Mouse (Mus musculus): ENCODE results near the gene Ddx31. TPM values are rescaled to one million over a fixed set of nuclear protein-coding genes. Genes with fewer than 3 reads are reported as not detected.

Gene Ddx31
- polyA plus RNA-seq (2012; fragmentation: generic; extraction: Trizol): 6.4 TPM

DNA sequence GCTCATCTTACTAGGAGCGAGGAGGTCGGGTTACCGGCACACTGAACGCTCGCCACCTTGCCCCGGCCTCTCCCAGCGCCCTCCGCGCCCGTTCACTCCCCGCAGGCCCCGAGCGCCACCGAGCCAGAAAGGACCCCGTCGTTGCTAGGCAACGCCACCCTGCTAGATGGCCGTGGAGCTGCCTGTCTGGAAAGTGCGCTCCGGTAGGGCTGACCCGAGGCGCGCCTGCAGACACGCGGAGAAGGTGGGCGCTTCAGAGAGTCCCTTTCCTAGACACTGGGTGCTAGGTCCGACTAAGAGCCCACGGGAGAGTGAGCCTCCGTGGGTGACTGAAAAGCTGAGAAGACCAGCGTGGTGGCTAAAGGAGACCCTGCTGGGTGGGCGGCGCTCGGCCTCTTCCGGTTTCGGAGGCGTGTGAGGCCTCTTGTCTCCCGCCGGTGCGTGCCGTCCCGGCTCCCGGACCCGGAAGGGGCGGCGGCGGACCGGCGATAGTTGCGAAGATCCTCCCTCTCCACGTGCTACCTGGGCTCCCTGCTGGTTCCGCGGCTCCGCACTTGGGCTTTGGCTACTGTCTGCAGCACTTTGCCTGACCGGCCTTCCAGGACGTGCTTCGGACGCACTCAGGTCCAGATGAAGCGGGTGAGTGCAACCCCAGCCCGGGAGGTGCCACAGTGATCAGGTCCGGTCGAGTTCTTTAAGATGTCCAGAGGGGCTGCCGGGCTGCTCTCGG lies at the start of gene Ddx31, which contains the start of gene Gtf3c4:
TSS of gene Ddx31 (plus strand) at position 185 of the 730 bp plus-strand sequence.
TSS of gene Gtf3c4 (minus strand) at position 139 of the 730 bp plus-strand sequence.
- H3K4me3 ChIP-seq: peak within 1 kb of the TSS; percentile 94
- peaks cover 72% of the 10 kb centered on the region for H3K79me2 ChIP-seq (ENCODE audit: control insufficient read depth, insufficient read depth)
- H3K36me3 ChIP-seq (ENCODE audit: control insufficient read depth, insufficient read depth): peaks cover 3% of the 10 kb centered on the region
- no peak for TF ChIP-seq CEBPB (IDR thresholded peaks at IDR 0.05; ENCODE audit: insufficient read depth, poor library complexity, severe bottlenecking)
- TF ChIP-seq POLR2AphosphoS2 (IDR thresholded peaks at IDR 0.05; ENCODE audit: insufficient read length, low read depth): peak; percentile 69
- TF ChIP-seq TCF12 (IDR thresholded peaks at IDR 0.05; ENCODE audit: insufficient read depth, poor library complexity, severe bottlenecking): no peak
- no peak for TF ChIP-seq SRF (IDR thresholded peaks at IDR 0.05; ENCODE audit: control insufficient read depth, insufficient read length, low read depth)
- TF ChIP-seq REST (IDR thresholded peaks at IDR 0.05; ENCODE audit: insufficient read depth, insufficient read length): no peak
- peak; percentile 98 for TF ChIP-seq MAX (IDR thresholded peaks at IDR 0.05; ENCODE audit: low read depth)
- peak; percentile 76 for TF ChIP-seq POLR2A (IDR thresholded peaks at IDR 0.05; ENCODE audit: insufficient read length, low read depth)
- peak in 1 of 3 experiments; percentile 2 for TF ChIP-seq MYOD1 (IDR thresholded peaks at IDR 0.05; ENCODE audit: control insufficient read depth in 1 of 3, insufficient read length in 2 of 3, low read depth in 2 of 3)
- peak within 1 kb of the TSS; percentile 77 for H3ac ChIP-seq (ENCODE audit: control insufficient read depth, insufficient read length)
- H3K4me2 ChIP-seq (ENCODE audit: low read depth): peak within 1 kb of the TSS; percentile 91
- H3K27me3 ChIP-seq (ENCODE audit: control insufficient read depth, insufficient read depth, insufficient read length): no peaks in the 10 kb centered on the region

DNA sequence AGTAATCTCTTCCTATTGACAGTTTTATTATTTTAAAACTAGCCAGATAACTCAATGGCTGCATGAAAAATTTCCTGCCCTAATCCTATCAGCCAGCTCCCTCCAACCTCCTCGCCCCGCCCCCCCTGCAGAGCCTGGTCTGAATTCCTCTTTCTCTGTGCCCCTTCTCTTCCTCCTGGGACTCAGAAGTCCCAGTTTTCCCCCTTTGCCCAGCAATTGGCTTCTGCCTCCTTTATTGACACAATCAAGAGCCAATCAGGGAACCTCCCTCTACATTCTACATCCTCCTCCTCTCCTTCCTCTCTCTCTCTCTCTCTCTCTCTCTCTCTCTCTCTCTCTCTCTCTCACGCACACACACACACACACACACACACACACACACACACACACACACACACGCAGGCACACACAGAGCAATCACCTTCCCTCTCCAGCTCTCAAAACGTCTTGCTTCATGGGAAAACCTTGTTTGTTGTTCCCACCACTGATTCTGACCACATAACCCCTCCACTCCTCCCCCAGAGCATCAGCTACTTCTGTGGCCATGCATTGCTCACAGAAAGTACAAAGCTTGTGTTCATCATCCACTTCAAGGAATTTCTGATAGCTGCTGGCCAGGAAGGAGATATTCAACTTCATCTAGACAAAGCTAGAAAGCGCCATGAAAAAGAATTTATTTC lies 47.1 kb upstream of the Ddx31 start:
- no peak for TF ChIP-seq SRF (IDR thresholded peaks at IDR 0.05; ENCODE audit: control insufficient read depth, insufficient read length, low read depth)
- TF ChIP-seq E2F4 (IDR thresholded peaks at IDR 0.05; ENCODE audit: insufficient read depth): no peak
- Histone ChIP-seq H3K4me2 (ENCODE audit: low read depth) (peak overlapping the region; percentile 6), H3K27me3 (ENCODE audit: control insufficient read depth, insufficient read depth, insufficient read length) (peaks cover 44% of the 10 kb centered on the region), H3K36me3 (ENCODE audit: control insufficient read depth, insufficient read depth) (no peaks in the 10 kb centered on the region), H3K4me3 (no peak overlapping the region), H3ac (ENCODE audit: control insufficient read depth, insufficient read length) (no peak overlapping the region), H3K79me2 (ENCODE audit: control insufficient read depth, insufficient read depth) (no peaks in the 10 kb centered on the region)

DNA sequence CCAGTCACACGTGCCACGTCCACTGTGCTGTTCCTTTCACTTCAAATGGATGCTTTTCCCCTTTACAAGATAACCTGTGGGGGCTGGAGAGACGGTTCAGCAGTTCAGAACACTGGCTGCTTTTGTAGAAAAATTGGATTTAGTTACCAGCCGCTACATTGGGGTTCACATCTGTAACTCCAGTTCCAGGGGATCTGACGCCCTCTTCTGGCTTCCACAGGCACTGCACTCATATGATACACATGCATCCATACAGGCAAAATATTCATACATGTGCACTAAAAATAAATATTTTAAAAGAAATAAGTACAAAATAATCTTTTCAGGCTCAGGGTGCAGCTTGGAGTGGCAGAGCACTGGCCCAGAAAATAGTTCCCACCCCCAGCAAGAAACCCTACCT lies 45.6 kb upstream of the Ddx31 start:
- Histone ChIP-seq H3K36me3 (ENCODE audit: control insufficient read depth, insufficient read depth) (no peaks in the 10 kb centered on the region), H3K4me2 (ENCODE audit: low read depth) (no peak overlapping the region), H3K4me3 (no peak overlapping the region), H3K79me2 (ENCODE audit: control insufficient read depth, insufficient read depth) (no peaks in the 10 kb centered on the region), H3K27me3 (ENCODE audit: control insufficient read depth, insufficient read depth, insufficient read length) (peaks cover 42% of the 10 kb centered on the region), H3ac (ENCODE audit: control insufficient read depth, insufficient read length) (no peak overlapping the region)
- TF ChIP-seq CEBPB (IDR thresholded peaks at IDR 0.05; ENCODE audit: insufficient read depth, poor library complexity, severe bottlenecking): no peak
- no peak for TF ChIP-seq TCF3 (IDR thresholded peaks at IDR 0.05; ENCODE audit: insufficient read length, low read depth)
- TF ChIP-seq MYOD1 (IDR thresholded peaks at IDR 0.05; ENCODE audit: control insufficient read depth in 1 of 3, insufficient read length in 2 of 3, low read depth in 2 of 3): no peak
- no peak for TF ChIP-seq USF1 (IDR thresholded peaks at IDR 0.05; ENCODE audit: low read depth)
- TF ChIP-seq TCF12 (IDR thresholded peaks at IDR 0.05; ENCODE audit: insufficient read depth, poor library complexity, severe bottlenecking): no peak
- no peak for TF ChIP-seq MYOG (IDR thresholded peaks at IDR 0.05; ENCODE audit: control insufficient read depth in 1 of 3, insufficient read depth in 1 of 3, insufficient read length in 2 of 3, low read depth in 2 of 3)
- no peak for TF ChIP-seq E2F4 (IDR thresholded peaks at IDR 0.05; ENCODE audit: insufficient read depth)

DNA sequence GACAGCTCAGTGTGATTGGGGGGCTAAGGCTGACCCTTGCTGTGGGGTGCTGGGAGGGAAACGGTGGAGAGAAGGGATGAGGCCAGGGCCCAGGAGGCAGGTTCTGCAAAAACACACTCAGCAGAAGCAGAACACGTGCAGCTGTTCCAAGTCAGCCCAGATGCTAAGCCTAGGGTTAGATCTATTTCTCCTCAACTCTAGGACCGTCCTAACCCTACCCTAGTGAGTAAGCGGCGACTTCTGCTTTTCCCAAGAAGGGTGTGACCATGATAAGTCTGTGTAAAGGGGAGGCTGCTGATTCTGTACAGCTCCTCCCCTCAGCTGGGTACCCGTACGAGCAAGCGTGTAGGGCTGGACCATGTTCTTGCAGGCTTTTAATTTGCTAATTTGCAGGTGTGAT lies 43.9 kb upstream of the Ddx31 start:
- no peak overlapping the region for H3K4me3 ChIP-seq
- H3K36me3 ChIP-seq (ENCODE audit: control insufficient read depth, insufficient read depth): no peaks in the 10 kb centered on the region
- TF ChIP-seq MYOD1 (IDR thresholded peaks at IDR 0.05; ENCODE audit: control insufficient read depth in 1 of 3, insufficient read length in 2 of 3, low read depth in 2 of 3) (no peak), E2F4 (IDR thresholded peaks at IDR 0.05; ENCODE audit: insufficient read depth) (no peak), CEBPB (IDR thresholded peaks at IDR 0.05; ENCODE audit: insufficient read depth, poor library complexity, severe bottlenecking) (no peak), TCF3 (IDR thresholded peaks at IDR 0.05; ENCODE audit: insufficient read length, low read depth) (no peak), POLR2A (IDR thresholded peaks at IDR 0.05; ENCODE audit: insufficient read length, low read depth) (no peak), MAX (IDR thresholded peaks at IDR 0.05; ENCODE audit: low read depth) (no peak), REST (IDR thresholded peaks at IDR 0.05; ENCODE audit: insufficient read depth, insufficient read length) (no peak), MYOG (IDR thresholded peaks at IDR 0.05; ENCODE audit: control insufficient read depth in 1 of 3, insufficient read depth in 1 of 3, insufficient read length in 2 of 3, low read depth in 2 of 3) (no peak), POLR2AphosphoS2 (IDR thresholded peaks at IDR 0.05; ENCODE audit: insufficient read length, low read depth) (no peak)
- H3ac ChIP-seq (ENCODE audit: control insufficient read depth, insufficient read length): no peak overlapping the region
- H3K4me2 ChIP-seq (ENCODE audit: low read depth): no peak overlapping the region
- H3K27me3 ChIP-seq (ENCODE audit: control insufficient read depth, insufficient read depth, insufficient read length): peaks cover 56% of the 10 kb centered on the region
- H3K79me2 ChIP-seq (ENCODE audit: control insufficient read depth, insufficient read depth): no peaks in the 10 kb centered on the region

DNA sequence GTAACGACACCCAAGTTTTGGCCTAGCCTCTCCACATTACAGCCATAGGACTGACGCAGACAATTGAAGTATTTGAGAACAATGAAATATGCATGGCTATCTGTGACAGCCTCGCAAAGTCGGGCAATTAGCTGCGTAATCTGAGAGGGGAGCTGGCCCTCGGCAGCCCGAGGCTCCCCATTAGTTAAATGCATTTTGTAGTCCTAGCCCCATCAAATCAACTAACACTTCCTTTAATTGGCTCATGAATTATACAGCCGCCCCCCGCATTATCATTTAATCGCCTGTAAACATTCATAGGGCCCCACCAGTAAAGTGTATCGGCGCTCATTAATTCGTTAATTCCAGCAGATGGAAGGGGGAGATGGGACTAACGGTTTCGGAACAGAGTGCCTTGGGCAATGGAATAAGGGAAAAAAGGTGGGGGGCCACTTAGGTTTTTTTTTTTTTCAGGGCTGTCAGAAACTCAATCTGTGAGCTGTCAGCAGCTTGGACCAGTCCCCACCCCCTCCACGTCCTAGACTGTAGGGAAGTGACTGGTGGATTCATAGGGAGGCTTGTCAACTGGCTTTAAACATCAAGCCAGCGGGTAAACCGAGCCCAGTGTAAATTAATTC lies 42.6 kb upstream of the Ddx31 start:
- no peak overlapping the region for H3K4me2 ChIP-seq (ENCODE audit: low read depth)
- H3K27me3 ChIP-seq (ENCODE audit: control insufficient read depth, insufficient read depth, insufficient read length): peaks cover 58% of the 10 kb centered on the region
- no peak overlapping the region for H3K4me3 ChIP-seq
- H3ac ChIP-seq (ENCODE audit: control insufficient read depth, insufficient read length): no peak overlapping the region
- no peak for TF ChIP-seq REST (IDR thresholded peaks at IDR 0.05; ENCODE audit: insufficient read depth, insufficient read length)
- TF ChIP-seq MYOD1 (IDR thresholded peaks at IDR 0.05; ENCODE audit: control insufficient read depth in 1 of 3, insufficient read length in 2 of 3, low read depth in 2 of 3): no peak
- TF ChIP-seq POLR2A (IDR thresholded peaks at IDR 0.05; ENCODE audit: insufficient read length, low read depth): no peak
- H3K79me2 ChIP-seq (ENCODE audit: control insufficient read depth, insufficient read depth): no peaks in the 10 kb centered on the region
- no peaks in the 10 kb centered on the region for H3K36me3 ChIP-seq (ENCODE audit: control insufficient read depth, insufficient read depth)

Measured in myocyte (in vitro differentiated cells).